13 mouse cellular contexts compared by ENCODE assay signal in the genomic region with DNA sequence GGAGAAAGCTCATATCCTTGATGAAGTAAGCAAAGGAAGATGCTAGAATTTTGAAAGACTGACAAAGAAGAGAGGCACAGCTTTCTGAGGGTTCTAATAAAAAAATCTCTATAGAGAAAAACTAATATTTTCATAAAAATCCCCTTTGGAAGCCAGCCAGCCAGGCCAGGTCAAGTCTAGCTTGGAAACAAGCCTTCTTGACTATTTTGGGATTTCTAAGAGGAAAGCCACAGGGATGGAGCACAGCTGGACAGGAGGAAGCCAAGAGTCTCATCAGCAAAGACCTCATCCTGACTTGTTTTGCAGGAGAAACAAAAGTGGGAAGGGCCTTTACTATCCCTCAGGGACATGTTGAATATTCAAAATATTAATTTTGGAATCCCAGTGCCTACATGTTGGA.
DNase-seq lines count a peak whose midpoint lies in the region; ATAC-seq lines count a peak whose summit lies in the region.
"Had no signal": no experiment of that assay in that cellular context is flagged by ENCODE, and none has a peak within 500 bp of the region (broad histone marks: within the 10 kb centered on the region; RNA-seq: fewer than 3 reads in every experiment).

No protein-coding gene starts in this region.

- peak; percentile 24 for DNase-seq in kidney, adult 18-20 months
- peak; percentile 26 to 41 for DNase-seq in gastrocnemius, adult 8-10 months (ENCODE audit: low spot score in 2 of 2)
- peak; percentile 25 for DNase-seq in heart, postnatal 25 days (ENCODE audit: low spot score)
- DNase-seq in lung, postnatal 10 days: peak; percentile 59
- DNase-seq in layer of hippocampus, adult 9-10 months (ENCODE audit: low spot score): no peak
- no peak for DNase-seq in layer of hippocampus, adult 11-12 months (ENCODE audit: low spot score)
- DNase-seq: adrenal gland, postnatal 14 days; thymus, postnatal 4 days had no signal

- H3K4me2 ChIP-seq in kidney, embryonic 14.5 days (replicated peaks; ENCODE audit: low read depth, low read length): no peak overlapping the region
- H3K4me2 ChIP-seq: hindbrain, embryonic 14.5 days; midbrain, embryonic 12.5 days; neural tube, embryonic 12.5 days had no signal

- H3K36me3 ChIP-seq in kidney, embryonic 14.5 days (ENCODE audit: control insufficient read depth, insufficient read depth, low read length): no peaks in the 10 kb centered on the region
- H3K36me3 ChIP-seq: midbrain, embryonic 12.5 days; neural tube, embryonic 12.5 days had no signal

- H3K4me3 ChIP-seq in kidney, embryonic 14.5 days (ENCODE audit: low read length): no peak overlapping the region
- H3K4me3 ChIP-seq: midbrain, embryonic 12.5 days; neural tube, embryonic 12.5 days had no signal

- H3K27ac ChIP-seq in kidney, embryonic 14.5 days (ENCODE audit: low read depth, low read length): no peak overlapping the region
- H3K27ac ChIP-seq: hindbrain, embryonic 14.5 days; midbrain, embryonic 12.5 days; neural tube, embryonic 12.5 days had no signal

- ATAC-seq in kidney, embryonic 14.5 days (ENCODE audit: low FRiP score, low TSS enrichment): no peak
- ATAC-seq in granulocyte monocyte progenitor cell, adult 5-6 weeks (replicated peaks; ENCODE audit: poor library complexity, severe bottlenecking): no peak

- H3K4me1 ChIP-seq in kidney, embryonic 14.5 days (ENCODE audit: control insufficient read depth, insufficient read depth, low read length): no peaks in the 10 kb centered on the region
- H3K4me1 ChIP-seq: midbrain, embryonic 12.5 days; neural tube, embryonic 12.5 days had no signal

- intact Hi-C loops in heart, postnatal 25 days (cut with DNase I): no loop called here

- 0 out of 2 replicates have a peak, but pooled peaks cover 3% of the 10 kb centered on the region for H3K9me3 ChIP-seq in kidney, embryonic 14.5 days (ENCODE audit: control insufficient read depth, low read length)
- H3K9me3 ChIP-seq: neural tube, embryonic 12.5 days had no signal

- H3K27me3 ChIP-seq in kidney, embryonic 14.5 days (ENCODE audit: control insufficient read depth, insufficient read depth, low read length): no peaks in the 10 kb centered on the region
- H3K27me3 ChIP-seq: midbrain, embryonic 12.5 days; neural tube, embryonic 12.5 days had no signal

- no peak overlapping the region for H3K9ac ChIP-seq in kidney, embryonic 14.5 days (ENCODE audit: low read depth, low read length)
- H3K9ac ChIP-seq: hindbrain, embryonic 14.5 days; midbrain, embryonic 12.5 days; neural tube, embryonic 12.5 days had no signal

Comparison
In these comparisons a context has a peak if more than half of its experiments do, and no peak if none do; other contexts are left out.
1. DNase-seq: peak in kidney, adult 18-20 months (single experiment), gastrocnemius, adult 8-10 months (2 of 2), heart, postnatal 25 days (single experiment) and lung, postnatal 10 days (single experiment); none in layer of hippocampus, adult 9-10 months (single experiment) and layer of hippocampus, adult 11-12 months (single experiment).